Mouse (Mus musculus) kidney, postnatal 36 days (tissue): Measurements from ENCODE around the gene Olfr968.

Experiments used
- DNase-seq, 2 experiments: peaks; one replicate each; pipeline ENCODE4 v3.0.0; 2021 to 2022; ENCODE audit warnings: mixed read lengths in 2 of 2

Olfr968 gene

DNA sequence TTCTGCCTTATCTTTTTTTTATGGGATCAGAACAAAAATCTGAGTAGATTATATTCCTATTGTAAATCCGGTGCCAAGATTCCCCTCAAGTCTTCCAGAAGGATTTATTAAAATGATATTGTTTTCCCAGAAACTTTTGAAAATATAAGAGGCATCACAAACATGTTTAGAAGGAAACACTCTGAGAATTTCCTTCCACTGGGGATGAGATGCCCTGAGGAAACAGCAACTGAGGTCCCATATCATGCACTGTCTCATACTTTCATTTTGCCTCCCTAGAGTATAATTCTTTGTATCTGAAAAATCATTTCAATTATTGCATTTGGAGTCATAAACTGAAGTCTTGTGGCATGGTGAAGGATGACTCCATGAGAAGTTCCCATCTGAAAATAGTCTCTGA, at the start of gene Olfr968:
TSS of gene Olfr968 (minus strand) at position 101 of the 400 bp plus-strand sequence.
- no peak for DNase-seq

DNA sequence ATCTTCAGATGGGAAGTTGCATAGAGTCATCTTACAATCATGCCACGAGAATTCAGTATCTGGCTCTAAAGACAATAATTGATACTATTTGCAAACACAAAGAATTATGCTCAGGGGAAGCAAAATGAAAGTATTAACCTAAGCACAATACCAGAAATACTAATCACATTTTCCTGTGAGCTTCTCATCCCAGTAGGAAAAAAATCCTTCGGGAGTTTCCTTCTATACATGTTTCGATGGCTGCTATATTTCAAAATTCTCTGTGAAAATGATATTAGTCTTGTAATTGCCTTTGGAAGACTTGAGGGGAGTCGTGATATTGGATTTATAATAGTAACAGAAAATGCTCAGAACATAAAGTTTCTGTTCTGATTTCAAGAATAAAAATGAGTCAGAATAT, 25.5 kb upstream of the Olfr968 start, which contains the start of gene Olfr970:
TSS of gene Olfr970 (plus strand) at position 301 of the 400 bp plus-strand sequence.
- DNase-seq = no peak

DNA sequence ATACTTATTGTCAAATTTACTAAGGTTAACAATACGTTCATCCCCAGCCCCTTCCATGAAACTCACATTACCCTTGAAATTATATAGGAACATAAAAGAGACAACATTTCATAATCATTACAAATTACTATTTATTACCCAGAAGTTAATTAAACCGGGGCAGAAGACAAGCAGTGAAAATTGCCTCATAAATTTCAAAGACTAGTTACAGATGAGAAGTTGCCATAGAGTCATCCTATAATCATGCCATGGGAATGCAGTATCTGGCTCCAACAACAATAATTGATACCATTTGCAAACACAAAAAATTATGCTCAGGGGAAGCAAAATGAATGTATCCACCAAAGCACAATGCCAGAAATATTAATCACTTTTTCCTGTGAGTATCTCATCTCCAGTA, 7.5 kb upstream of the Olfr968 start, which contains the start of gene Olfr969:
TSS of gene Olfr969 (plus strand) at position 388 of the 400 bp plus-strand sequence.
- no peak for DNase-seq

DNA sequence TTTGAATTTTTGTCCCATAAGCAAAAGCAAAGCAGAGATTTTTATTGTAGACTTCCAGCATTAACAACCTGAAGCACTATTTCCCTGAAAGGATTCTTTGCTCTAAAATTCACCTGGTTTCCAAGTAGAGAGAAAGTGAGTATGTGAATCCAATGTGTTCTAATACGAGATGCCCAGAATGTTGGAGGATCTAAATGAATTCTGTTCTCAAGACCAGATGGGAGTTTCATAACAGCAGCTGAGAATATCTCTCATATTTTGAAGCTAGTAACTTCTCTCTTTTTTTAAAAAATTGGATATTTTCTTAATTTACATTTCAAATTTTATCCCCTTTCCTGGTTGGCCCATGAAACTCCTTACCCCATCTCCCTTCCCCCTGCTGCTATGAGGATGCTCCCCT, 36.6 kb downstream of the Olfr968 start:
- DNase-seq = no peak

DNA sequence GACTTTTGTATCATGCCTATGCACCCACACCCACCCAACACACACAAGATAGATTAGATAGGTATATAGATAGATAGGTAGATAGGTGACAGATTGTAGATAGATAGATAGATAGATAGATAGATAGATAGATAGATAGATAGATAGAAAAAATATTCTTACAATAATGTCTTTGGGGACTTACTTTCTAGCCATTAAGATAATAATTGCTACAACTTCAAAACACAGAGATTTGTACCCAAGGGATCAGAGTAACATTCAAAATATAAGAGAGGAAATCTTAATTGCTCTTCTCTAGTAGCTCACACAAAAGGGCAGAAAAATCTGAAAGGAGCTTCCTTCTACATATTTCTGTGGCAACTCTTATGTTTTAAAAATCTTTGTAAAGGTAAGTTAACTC, 37.1 kb downstream of the Olfr968 start, which contains the start of gene Olfr967:
TSS of gene Olfr967 (plus strand) at position 301 of the 400 bp plus-strand sequence.
- no peak for DNase-seq

DNA sequence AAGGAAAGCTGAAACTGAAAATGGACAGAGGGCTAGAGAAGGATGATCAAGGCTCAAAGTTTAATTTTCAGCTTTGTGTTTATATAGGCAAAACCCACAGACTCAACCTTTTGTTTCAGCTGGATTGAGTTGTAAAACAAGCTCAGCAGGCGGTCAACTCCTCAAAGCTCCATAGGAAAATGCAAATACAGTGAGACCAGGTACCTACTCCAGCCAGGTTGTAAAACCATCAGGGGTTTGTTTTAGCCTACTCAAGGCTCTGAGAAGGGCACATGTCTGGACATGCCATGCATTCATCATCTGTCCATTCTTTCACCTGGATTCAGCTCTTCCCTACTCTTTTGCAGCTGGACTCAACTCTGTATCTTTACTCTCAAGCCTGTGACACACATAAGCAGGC, 42.3 kb downstream of the Olfr968 start:
- DNase-seq = no peak

DNA sequence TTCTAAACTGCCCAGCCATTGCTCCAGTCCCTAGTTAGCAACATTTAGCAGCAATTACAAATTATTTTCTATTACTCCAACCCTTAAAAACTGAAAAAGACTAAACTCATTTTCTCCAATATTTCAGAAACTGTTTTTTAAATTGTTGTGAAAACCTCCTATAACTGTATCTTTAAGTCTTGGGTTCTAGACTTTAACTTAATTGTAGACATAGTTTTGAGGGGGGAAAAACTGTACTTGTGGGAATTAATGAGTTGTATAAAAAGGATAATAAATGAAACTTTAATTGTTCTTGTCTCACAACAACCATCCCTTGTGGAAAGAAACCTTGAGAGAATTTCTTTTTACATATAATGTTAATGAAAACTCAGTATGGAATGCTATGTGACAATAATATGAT, 52.4 kb downstream of the Olfr968 start, which contains the start of gene Olfr150:
TSS of gene Olfr150 (plus strand) at position 301 of the 400 bp plus-strand sequence.
- no peak for DNase-seq
